Mouse (Mus musculus) urinary bladder, postnatal 4 days (tissue): ENCODE measurements around the gene Srd5a1.

Source experiments
- DNase-seq, 2 experiments: peaks; one replicate each; pipeline ENCODE4 v3.0.0; 2021 to 2022; ENCODE audit warnings: low spot score in 2 of 2

Gene Srd5a1

GRCm38 (mm10) chr13:69541209-69541608, 70.0 kb downstream of the Srd5a1 start:
- no peak for DNase-seq

GRCm38 (mm10) chr13:69538327-69538726, 72.9 kb downstream of the Srd5a1 start:
- no peak for DNase-seq

GRCm38 (mm10) chr13:69537366-69537765, 73.9 kb downstream of the Srd5a1 start:
- DNase-seq = no peak

- DNase-seq = no peak
These were observed 75.2 kb downstream of the Srd5a1 start for GRCm38 (mm10) chr13:69536021-69536420.

- peak; percentile 98 to 99 for DNase-seq
These were observed 76.3 kb downstream of the Srd5a1 start for GRCm38 (mm10) chr13:69534654-69535551.

GRCm38 (mm10) chr13:69534334-69534653, 76.9 kb downstream of the Srd5a1 start, which contains the start of gene Tent4a:
Tent4a (minus strand) TSS chr13:69534617.
- DNase-seq = no peak

- DNase-seq = peak in 1 of 2 experiments; percentile 57
These were observed 77.6 kb downstream of the Srd5a1 start, which contains the start of gene Nsun2 for GRCm38 (mm10) chr13:69533405-69534333. Nsun2 (plus strand) TSS chr13:69533746.

- no peak for DNase-seq
These were observed 78.3 kb downstream of the Srd5a1 start for GRCm38 (mm10) chr13:69532893-69533404.

GRCm38 (mm10) chr13:69532101-69532892, 78.9 kb downstream of the Srd5a1 start:
- no peak for DNase-seq

GRCm38 (mm10) chr13:69531431-69531830, 79.8 kb downstream of the Srd5a1 start:
- no peak for DNase-seq

GRCm38 (mm10) chr13:69530951-69531350, 80.3 kb downstream of the Srd5a1 start:
- DNase-seq = no peak

- DNase-seq = no peak
These were observed 81.1 kb downstream of the Srd5a1 start for GRCm38 (mm10) chr13:69530156-69530555.

- no peak for DNase-seq
These were observed 82.7 kb downstream of the Srd5a1 start for GRCm38 (mm10) chr13:69528531-69528930.

GRCm38 (mm10) chr13:69525867-69526266, 85.4 kb downstream of the Srd5a1 start:
- DNase-seq = no peak

GRCm38 (mm10) chr13:69524158-69524530, 87.1 kb downstream of the Srd5a1 start:
- DNase-seq = no peak
